Mouse (Mus musculus) liver, adult 2 months (tissue): ENCODE data around the gene Enpep. TPM values are rescaled to one million over a fixed set of nuclear protein-coding genes. Genes with fewer than 3 reads are reported as not detected.

Source experiments
- DNase-seq: peaks from one replicate; pipeline ENCODE4 v3.0.0-alpha.2; 2011; ENCODE audit warnings: low read depth, low spot score; ENCODE audit errors: extremely low read depth
- H3K27ac ChIP-seq: fragments of 200-500 bp; replicated peaks from 2 replicates; pipeline ENCODE4 v1.5.1; 2012; ENCODE audit warnings: low read depth, mild to moderate bottlenecking, control low read depth, inconsistent platforms, low read length; ENCODE audit not compliant: insufficient read depth
- H3K27me3 ChIP-seq: fragments of 200-500 bp; 2 replicates; pipeline ENCODE4 v1.6.1; 2012; ENCODE audit warnings: mild to moderate bottlenecking, moderate library complexity, low read length, inconsistent platforms; ENCODE audit not compliant: control insufficient read depth, insufficient read depth
- H3K36me3 ChIP-seq: fragments of 200-500 bp; 2 replicates; pipeline ENCODE4 v1.6.1; 2012; ENCODE audit warnings: low read length, inconsistent platforms; ENCODE audit not compliant: control insufficient read depth, insufficient read depth
- H3K4me1 ChIP-seq: fragments of 200-500 bp; 2 replicates; pipeline ENCODE4 v1.6.1; 2011; ENCODE audit warnings: low read length; ENCODE audit not compliant: control insufficient read depth, insufficient read depth
- H3K4me3 ChIP-seq: fragments of 200-500 bp; 2 replicates; pipeline ENCODE4 v1.5.1; 2011; ENCODE audit warnings: low read depth, mild to moderate bottlenecking, control low read depth, low read length, moderate library complexity; ENCODE audit not compliant: insufficient read depth
- H3K79me2 ChIP-seq: fragments of 200-500 bp; 2 replicates; pipeline ENCODE4 v1.6.1; 2012; ENCODE audit warnings: inconsistent platforms, mild to moderate bottlenecking, low read length, moderate library complexity; ENCODE audit not compliant: control insufficient read depth, insufficient read depth
- H3K9ac ChIP-seq: fragments of 200-500 bp; 2 replicates; pipeline ENCODE4 v1.6.1; 2012; ENCODE audit warnings: low read depth, mild to moderate bottlenecking, control low read depth, inconsistent platforms, low read length
- CTCF ChIP-seq: fragments of 200-500 bp; IDR thresholded peaks from 2 replicates; pipeline ENCODE4 v1.5.1; 2011; ENCODE audit warnings: low read depth, low read length, control low read depth
- POLR2A ChIP-seq: fragments of 200-500 bp; IDR thresholded peaks from 2 replicates; pipeline ENCODE4 v1.6.1; 2011; ENCODE audit warnings: low read length, control low read depth; ENCODE audit not compliant: insufficient read depth; ENCODE audit errors: extremely low read depth
- WGBS: fragments of 180-500 bp; shearing (Covaris S2); methylation state at CpG from one replicate; pipeline ENCODE4 v1.1.7; 2018; 5-methylcytosine and 5-hydroxymethylcytosine counted together
- polyA plus RNA-seq: library from polyadenylated mRNA; depleted of rRNA; stranded (reverse); fragments of >200 nt; gene quantifications from 2 replicates; pipeline ENCODE4 v1.2.3, GENCODE M21; 2012
- total RNA-seq: library from RNA; depleted of rRNA; stranded (reverse); fragments of >200 nt; gene quantifications from 2 replicates; pipeline ENCODE4 v1.2.3, GENCODE M21; 2014

The Enpep gene
- total and polyA plus RNA-seq, 2 experiments = 21.1 to 82.6 TPM

- TF ChIP-seq CTCF (no peak), POLR2A (no peak)
- WGBS = 90% methylated on average over 6 of the region's 6 CpGs
- Histone ChIP-seq H3K27me3 (no peaks in the 10 kb centered on the region), H3K27ac (no peak overlapping the region), H3K4me3 (no peak overlapping the region), H3K9ac (no peak overlapping the region), H3K4me1 (no peaks in the 10 kb centered on the region), H3K36me3 (peaks cover 36% of the 10 kb centered on the region), H3K79me2 (peaks cover 4% of the 10 kb centered on the region; the same call in 1 of the 2 replicates)
- no peak for DNase-seq
Measured at GRCm38 (mm10) chr3:129321585-129321984, 10.9 kb downstream of the Enpep start.

- DNase-seq = no peak
- H3K79me2 ChIP-seq = peaks cover 4% of the 10 kb centered on the region; the same call in 1 of the 2 replicates
- no peaks in the 10 kb centered on the region; the same call in 1 of the 2 replicates for H3K4me1 ChIP-seq
- no peaks in the 10 kb centered on the region for H3K27me3 ChIP-seq
- H3K27ac ChIP-seq = no peak overlapping the region
- H3K36me3 ChIP-seq = peaks cover 51% of the 10 kb centered on the region
- TF ChIP-seq CTCF = no peak
- no peak for TF ChIP-seq POLR2A
- no peak overlapping the region for H3K9ac ChIP-seq
- WGBS = 93% methylated on average over 17 of the region's 17 CpGs
- no peak overlapping the region for H3K4me3 ChIP-seq
Measured at GRCm38 (mm10) chr3:129317032-129317729, 15.3 kb downstream of the Enpep start.

GRCm38 (mm10) chr3:129313671-129314415 lies 18.7 kb downstream of the Enpep start:
- DNase-seq = peak; percentile 70
- H3K4me1 ChIP-seq = no peaks in the 10 kb centered on the region; the same call in 1 of the 2 replicates
- H3K27me3 ChIP-seq = no peaks in the 10 kb centered on the region
- no peak overlapping the region for H3K27ac ChIP-seq
- TF ChIP-seq POLR2A (no peak), CTCF (no peak)
- H3K4me3 ChIP-seq = no peak overlapping the region
- no peak overlapping the region for H3K9ac ChIP-seq
- H3K79me2 ChIP-seq = no peaks in the 10 kb centered on the region
- H3K36me3 ChIP-seq = peaks cover 48% of the 10 kb centered on the region
- 85% methylated on average over 7 of the region's 7 CpGs for WGBS

- H3K36me3 ChIP-seq = peaks cover 45% of the 10 kb centered on the region
- no peak overlapping the region for H3K4me3 ChIP-seq
- H3K4me1 ChIP-seq = no peaks in the 10 kb centered on the region; the same call in 1 of the 2 replicates
- no peak overlapping the region for H3K9ac ChIP-seq
- no peak for DNase-seq
- H3K27ac ChIP-seq = no peak overlapping the region
- H3K79me2 ChIP-seq = no peaks in the 10 kb centered on the region
- H3K27me3 ChIP-seq = no peaks in the 10 kb centered on the region
- no peak for TF ChIP-seq CTCF
- no peak for TF ChIP-seq POLR2A
- WGBS = 91% methylated on average over 2 of the region's 2 CpGs
Measured at GRCm38 (mm10) chr3:129313221-129313620, 19.3 kb downstream of the Enpep start.

- H3K27me3 ChIP-seq = no peaks in the 10 kb centered on the region
- 96% methylated on average over 8 of the region's 8 CpGs for WGBS
- no peak for DNase-seq
- H3K27ac ChIP-seq = no peak overlapping the region
- no peak for TF ChIP-seq POLR2A
- TF ChIP-seq CTCF = no peak
- no peak overlapping the region for H3K4me3 ChIP-seq
- H3K79me2 ChIP-seq = no peaks in the 10 kb centered on the region
- no peaks in the 10 kb centered on the region; the same call in 1 of the 2 replicates for H3K4me1 ChIP-seq
- H3K36me3 ChIP-seq = peaks cover 42% of the 10 kb centered on the region
- no peak overlapping the region for H3K9ac ChIP-seq
Measured at GRCm38 (mm10) chr3:129312511-129312910, 20.0 kb downstream of the Enpep start.

- no peak for DNase-seq
- no peak for TF ChIP-seq CTCF
- TF ChIP-seq POLR2A = no peak
- no peaks in the 10 kb centered on the region for H3K79me2 ChIP-seq
- H3K9ac ChIP-seq = no peak overlapping the region
- no peak overlapping the region for H3K4me3 ChIP-seq
- no peak overlapping the region for H3K27ac ChIP-seq
- H3K36me3 ChIP-seq = peaks cover 42% of the 10 kb centered on the region
- no peaks in the 10 kb centered on the region; the same call in 1 of the 2 replicates for H3K4me1 ChIP-seq
- H3K27me3 ChIP-seq = no peaks in the 10 kb centered on the region
- 70% methylated on average over 8 of the region's 8 CpGs for WGBS
Measured at GRCm38 (mm10) chr3:129311951-129312350, 20.6 kb downstream of the Enpep start.
